Mouse (Mus musculus) bone marrow macrophage, adult 2 months (primary cell): ENCODE data around the gene Gtf2ird2. TPM values are rescaled to one million over a fixed set of nuclear protein-coding genes. Genes with fewer than 3 reads are reported as not detected.

Experiments
- H3K27ac ChIP-seq: 2 replicates; pipeline ENCODE4 v1.5.1; 2012; ENCODE audit warnings: low read depth, low read length; ENCODE audit not compliant: insufficient read depth
- H3K4me1 ChIP-seq: 2 replicates; pipeline ENCODE4 v1.6.1; 2012; ENCODE audit warnings: low read length; ENCODE audit not compliant: control insufficient read depth, insufficient read depth
- H3K4me3 ChIP-seq: 2 replicates; pipeline ENCODE4 v1.5.1; 2012; ENCODE audit warnings: mild to moderate bottlenecking, low read length, moderate library complexity; ENCODE audit not compliant: insufficient read depth
- CTCF ChIP-seq: IDR thresholded peaks from 2 replicates; pipeline ENCODE4 v1.5.1; 2012; ENCODE audit warnings: low read depth, mild to moderate bottlenecking, low read length, moderate library complexity
- POLR2A ChIP-seq: IDR thresholded peaks from 2 replicates; pipeline ENCODE4 v1.6.1; 2012; ENCODE audit warnings: mild to moderate bottlenecking, low read depth, low read length, borderline replicate concordance
- polyA plus RNA-seq: library from polyadenylated mRNA; stranded (reverse); fragments of >200 nt; gene quantifications from 2 replicates; pipeline ENCODE4 v1.2.4, GENCODE M21; 2012; ENCODE audit not compliant: missing spikeins, insufficient read depth, insufficient read length

Gtf2ird2 gene
- polyA plus RNA-seq, 1 experiment, result 5.5 TPM

DNA sequence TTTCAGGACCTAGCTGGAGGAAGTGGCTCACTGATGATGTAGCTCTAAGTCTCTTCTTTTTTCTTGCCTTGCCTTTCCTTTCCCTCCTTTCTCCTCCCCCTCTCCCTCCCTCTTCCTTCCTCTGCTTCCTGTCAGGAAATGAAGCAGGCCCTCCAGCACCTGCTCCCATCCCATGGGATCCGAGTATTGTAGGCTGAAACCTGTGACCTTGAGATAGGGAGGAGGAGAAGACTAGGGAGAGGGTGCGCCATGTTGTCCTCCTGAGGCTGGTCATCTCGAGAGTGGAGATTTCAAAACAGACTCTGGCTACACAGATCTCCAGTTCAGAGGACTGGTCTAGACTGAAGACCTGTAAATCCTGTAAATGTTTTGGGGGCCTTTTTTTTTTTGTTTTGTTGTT, 1.6 kb upstream of the Gtf2ird2 start:
- no peak for TF ChIP-seq CTCF
- no peak for TF ChIP-seq POLR2A
- Histone ChIP-seq H3K4me3 (no peak overlapping the region), H3K27ac (peak overlapping the region; percentile 30; the same call in 1 of the 2 replicates), H3K4me1 (peaks cover 14% of the 10 kb centered on the region)

DNA sequence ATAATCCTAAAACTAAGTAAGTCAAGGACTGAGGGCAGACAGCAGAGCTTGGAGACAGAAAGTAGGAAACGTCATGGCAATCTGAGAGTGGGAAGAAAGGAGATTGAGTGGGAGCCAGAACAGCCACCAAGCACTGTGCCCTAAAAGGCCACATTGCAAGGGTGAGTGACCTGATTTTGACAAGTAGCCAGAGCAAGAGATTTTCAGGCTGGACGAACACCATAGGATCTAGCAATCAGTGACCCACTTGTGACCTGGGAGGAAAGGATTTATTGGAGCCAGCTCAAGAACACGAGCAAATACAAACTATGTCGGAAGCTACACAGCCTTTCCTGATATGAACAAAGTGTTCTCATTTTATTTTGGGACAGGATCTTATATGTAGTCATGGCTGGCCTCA, 1.1 kb upstream of the Gtf2ird2 start:
- TF ChIP-seq POLR2A (no peak), CTCF (no peak)
- peak overlapping the region; percentile 13; the same call in 1 of the 2 replicates for H3K4me3 ChIP-seq
- H3K4me1 ChIP-seq, result peaks cover 14% of the 10 kb centered on the region
- peak overlapping the region; percentile 2 for H3K27ac ChIP-seq

GRCm38 (mm10) chr5:134183162-134183561, 657 bp upstream of the Gtf2ird2 start:
- H3K4me3 ChIP-seq, result peak overlapping the region; percentile 78
- H3K4me1 ChIP-seq, result peaks cover 14% of the 10 kb centered on the region
- TF ChIP-seq POLR2A (no peak), CTCF (no peak)
- peak overlapping the region; percentile 90 for H3K27ac ChIP-seq

GRCm38 (mm10) chr5:134186059-134186458, 2.2 kb downstream of the Gtf2ird2 start:
- Histone ChIP-seq H3K4me1 (peaks cover 14% of the 10 kb centered on the region), H3K27ac (no peak overlapping the region), H3K4me3 (no peak overlapping the region)
- TF ChIP-seq POLR2A (no peak), CTCF (no peak)

GRCm38 (mm10) chr5:134186961-134187731, 3.3 kb downstream of the Gtf2ird2 start:
- H3K27ac ChIP-seq, result no peak overlapping the region
- H3K4me3 ChIP-seq, result no peak overlapping the region
- H3K4me1 ChIP-seq, result peaks cover 10% of the 10 kb centered on the region
- TF ChIP-seq POLR2A, result no peak
- peak; percentile 98 for TF ChIP-seq CTCF

DNA sequence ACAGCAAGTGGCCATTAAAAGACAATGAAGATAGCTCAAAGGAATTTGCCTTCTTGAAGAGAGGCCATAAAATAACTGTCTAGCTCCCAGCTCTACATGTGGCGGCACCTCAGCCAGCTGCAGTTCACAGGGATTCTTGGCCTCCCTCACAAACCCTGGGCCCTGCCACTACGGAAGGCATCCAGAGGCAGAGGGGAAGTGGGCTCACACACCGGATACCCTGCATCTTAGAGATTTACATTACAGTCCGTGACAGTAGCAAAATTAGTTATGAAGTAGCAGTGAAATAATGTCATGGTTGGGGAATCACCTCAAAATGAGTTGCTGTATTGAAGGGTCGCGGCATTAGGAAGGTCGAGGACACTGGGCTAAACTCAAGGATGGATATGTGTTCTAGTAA, 4.8 kb downstream of the Gtf2ird2 start:
- peaks cover 6% of the 10 kb centered on the region for H3K4me1 ChIP-seq
- TF ChIP-seq POLR2A, result no peak
- no peak for TF ChIP-seq CTCF
- H3K4me3 ChIP-seq, result no peak overlapping the region
- H3K27ac ChIP-seq, result no peak overlapping the region

GRCm38 (mm10) chr5:134193664-134194063, 9.8 kb downstream of the Gtf2ird2 start:
- TF ChIP-seq POLR2A (no peak), CTCF (no peak)
- no peak overlapping the region for H3K27ac ChIP-seq
- no peak overlapping the region for H3K4me3 ChIP-seq
- H3K4me1 ChIP-seq, result peaks cover 7% of the 10 kb centered on the region

DNA sequence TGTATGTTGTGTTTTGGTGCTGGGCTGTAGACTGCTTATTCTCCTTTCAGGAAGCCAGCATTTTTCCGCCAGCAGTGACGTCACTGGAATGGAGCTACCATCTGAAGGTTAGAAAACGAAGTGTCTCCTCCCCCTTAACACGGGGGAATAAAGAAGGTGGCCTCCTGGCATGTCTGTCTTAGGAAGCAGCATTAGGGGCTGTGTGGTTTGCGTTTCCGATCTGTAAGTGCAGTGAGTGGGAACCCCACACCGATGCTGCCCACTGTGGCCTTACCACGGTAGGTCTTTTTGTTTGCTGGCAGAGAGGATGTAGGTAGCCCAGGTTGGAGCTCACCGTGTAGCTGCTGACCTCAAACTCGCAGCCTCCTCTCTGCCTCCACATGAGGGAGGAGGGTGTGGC, 22.9 kb downstream of the Gtf2ird2 start:
- H3K27ac ChIP-seq, result no peak overlapping the region
- no peak for TF ChIP-seq POLR2A
- TF ChIP-seq CTCF, result no peak

DNA sequence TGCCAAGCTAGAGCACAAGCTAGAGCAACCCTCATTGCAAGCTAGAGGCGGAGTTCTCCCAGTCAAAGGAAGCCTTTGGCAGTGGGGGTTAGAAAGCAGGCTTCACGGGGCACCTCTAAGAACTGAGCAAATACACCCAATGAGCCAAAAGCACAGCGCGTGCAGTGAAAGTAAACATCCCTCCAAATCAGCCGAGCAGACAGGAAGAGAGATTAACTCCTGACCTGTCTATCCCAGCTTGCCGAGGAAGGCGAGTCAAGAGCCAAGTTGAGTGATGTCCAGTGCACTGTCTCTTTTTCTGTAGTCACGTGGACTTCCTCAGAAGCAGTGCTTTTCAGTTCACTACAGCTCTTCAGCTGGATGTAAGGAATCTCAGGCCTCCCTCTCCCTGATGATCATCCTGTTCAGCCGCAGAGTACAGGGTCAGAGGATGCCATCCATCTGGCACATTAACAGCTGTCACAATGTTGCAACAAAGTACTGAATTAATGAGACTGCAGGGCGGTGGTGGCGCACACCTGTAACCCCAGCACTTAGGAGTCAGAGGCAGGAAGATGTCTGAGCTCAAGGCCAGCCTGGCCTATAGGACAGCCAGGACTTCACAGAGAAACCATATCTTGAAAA, 26.2 kb downstream of the Gtf2ird2 start:
- Histone ChIP-seq H3K4me1 (peaks cover 14% of the 10 kb centered on the region), H3K27ac (no peak overlapping the region), H3K4me3 (no peak overlapping the region)
- no peak for TF ChIP-seq POLR2A
- no peak for TF ChIP-seq CTCF

More for the DNA sequence above, 22.9 kb downstream of the Gtf2ird2 start:
- Histone ChIP-seq H3K4me1 (no peaks in the 10 kb centered on the region), H3K4me3 (no peak overlapping the region)
